ENCODE assay signal across 24 mouse cellular contexts in genomic region chr2:166754760-166755159, GRCm38 (mm10). TPM values are rescaled to one million over a fixed set of nuclear protein-coding genes. Genes with fewer than 3 reads are reported as not detected.
A peak's percentile ranks its signal among the peaks of the same experiment; 100 is the strongest.
DNase-seq lines count a peak whose midpoint lies in the region; ATAC-seq and TF ChIP-seq lines count a peak whose summit lies in the region.
"Had no signal": no experiment of that assay in that cellular context is flagged by ENCODE, and none has a peak within 500 bp of the region (broad histone marks: within the 10 kb centered on the region; RNA-seq: fewer than 3 reads in every experiment).

No protein-coding gene starts in this region.

- TF ChIP-seq CTCF in bone marrow, adult 2 months (IDR thresholded peaks at IDR 0.05; ENCODE audit: control insufficient read depth, insufficient read depth, low read length), result no peak

- WGBS in bone marrow, adult 2 months, result 15% methylated on average over 7 of the region's 7 CpGs

- DNase-seq in CD4-positive helper T cell, adult 2 months (ENCODE audit: low read depth, low spot score), result peak; percentile 45
- peak; percentile 63 for DNase-seq in induced T-regulatory cell, adult 2 months (ENCODE audit: low read depth)
- no peak for DNase-seq in thymus, postnatal 14 days
- no peak for DNase-seq in cerebellum, adult 11 months
- DNase-seq in kidney, adult 18-20 months, result no peak
- DNase-seq in ovary, postnatal 10 days (ENCODE audit: low spot score), result no peak
- DNase-seq: adrenal gland, adult 2 months; adrenal gland, postnatal 25 days; cerebellum, adult 8-10 months; cerebellum, postnatal 14 days; forebrain, postnatal 0 days; gastrocnemius, adult 2 months; gastrocnemius, postnatal 25 days; heart, adult 11 months; heart, postnatal 36 days had no signal

- no peak overlapping the region for H3K4me3 ChIP-seq in bone marrow, adult 2 months (replicated peaks; ENCODE audit: control insufficient read depth, low read depth, low read length)
- H3K4me3 ChIP-seq: embryonic facial prominence, embryonic 13.5 days; forebrain, embryonic 13.5 days; gastrocnemius, adult 2 months; heart, embryonic 13.5 days; hindbrain, embryonic 12.5 days had no signal

- ATAC-seq in megakaryocyte progenitor cell, adult 5-6 weeks (replicated peaks; ENCODE audit: poor library complexity), result peak; percentile 32; the same call in 1 of the 2 replicates
- ATAC-seq: forebrain, embryonic 13.5 days; forebrain, postnatal 0 days; hindbrain, postnatal 0 days; intestine, embryonic 16.5 days; Patski had no signal

- H3K27ac ChIP-seq in bone marrow, adult 2 months (ENCODE audit: control insufficient read depth, insufficient read depth, low read depth, low read length, poor library complexity), result peak overlapping the region; percentile 8; the same call in 1 of the 2 replicates
- H3K27ac ChIP-seq: embryonic facial prominence, embryonic 13.5 days; forebrain, embryonic 13.5 days; gastrocnemius, adult 2 months; heart, embryonic 13.5 days; hindbrain, embryonic 12.5 days; hindbrain, postnatal 0 days had no signal

- peaks cover 2% of the 10 kb centered on the region; the same call in 1 of the 2 replicates for H3K4me1 ChIP-seq in bone marrow, adult 2 months (ENCODE audit: control insufficient read depth, insufficient read depth, low read length)
- H3K4me1 ChIP-seq: forebrain, embryonic 13.5 days; heart, embryonic 13.5 days; hindbrain, embryonic 12.5 days had no signal

- TF ChIP-seq POLR2A in bone marrow, adult 2 months (IDR thresholded peaks at IDR 0.05; ENCODE audit: borderline replicate concordance, control insufficient read depth, low read depth, low read length), result no peak

RNA-seq across cellular contexts. Expression of gene Trp53rkb, which starts 37.6 kb away (rescaled TPM):
- polyA plus RNA-seq in bone marrow, adult 2 months (2011; ENCODE audit: insufficient read depth, insufficient read length, low replicate concordance, missing spikeins), result 2.6 and 6.6 TPM in 2 replicates
- 3.2 and 5.6 TPM in 2 replicates for total RNA-seq in megakaryocyte progenitor cell, adult 5-6 weeks (2015)
- total RNA-seq in megakaryocyte progenitor cell, adult 5-6 weeks (2017), result 1.1 and 2.5 TPM in 2 replicates

RNA-seq across cellular contexts. Expression of gene Prex1, which starts 41.1 kb away (rescaled TPM):
- 27.3 and 38.8 TPM in 2 replicates for polyA plus RNA-seq in bone marrow, adult 2 months (2011; ENCODE audit: insufficient read depth, insufficient read length, low replicate concordance, missing spikeins)
- 18.9 and 22.3 TPM in 2 replicates for total RNA-seq in megakaryocyte progenitor cell, adult 5-6 weeks (2015)
- total RNA-seq in megakaryocyte progenitor cell, adult 5-6 weeks (2017), result 16.4 and 18.2 TPM in 2 replicates

RNA-seq across cellular contexts. Expression of gene Arfgef2, which starts 50.6 kb away (rescaled TPM):
- 5.4 and 18.3 TPM in 2 replicates for polyA plus RNA-seq in bone marrow, adult 2 months (2011; ENCODE audit: insufficient read depth, insufficient read length, low replicate concordance, missing spikeins)
- total RNA-seq in megakaryocyte progenitor cell, adult 5-6 weeks (2015), result 14.8 and 16.3 TPM in 2 replicates
- 15.2 and 17.3 TPM in 2 replicates for total RNA-seq in megakaryocyte progenitor cell, adult 5-6 weeks (2017)

Comparison
In these comparisons a context has a peak if more than half of its experiments do, and no peak if none do; other contexts are left out.
1. DNase-seq: peak in CD4-positive helper T cell, adult 2 months (single experiment) and induced T-regulatory cell, adult 2 months (single experiment); none in thymus, postnatal 14 days (single experiment), cerebellum, adult 11 months (single experiment), kidney, adult 18-20 months (single experiment) and ovary, postnatal 10 days (single experiment).